In the genomic region with DNA sequence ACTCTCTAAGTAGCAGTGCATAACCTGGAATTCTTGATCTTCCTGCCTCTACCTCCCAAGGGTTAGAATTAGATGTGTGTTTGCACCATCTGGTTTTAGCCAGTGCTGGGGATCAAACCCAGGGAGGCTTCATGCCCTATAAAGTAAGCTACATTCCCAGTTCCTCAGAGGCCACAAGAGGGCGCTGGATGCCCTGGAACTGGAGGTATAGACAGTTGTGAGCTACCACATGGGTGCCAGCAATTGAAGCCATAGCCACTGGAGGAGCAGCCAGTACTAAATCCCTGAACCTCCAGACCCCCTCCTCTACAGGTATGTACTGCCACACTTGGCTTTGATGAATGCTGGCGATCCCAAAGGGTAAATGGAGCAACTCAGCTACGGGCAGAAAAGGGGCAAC, we compare ENCODE assay signal across 9 mouse cellular contexts. TPM values are rescaled to one million over a fixed set of nuclear protein-coding genes. Genes with fewer than 3 reads are reported as not detected.
A peak's percentile ranks its signal among the peaks of the same experiment; 100 is the strongest.
DNase-seq lines count a peak whose midpoint lies in the region; ATAC-seq and TF ChIP-seq lines count a peak whose summit lies in the region.
"Had no signal": no experiment of that assay in that cellular context is flagged by ENCODE, and none has a peak within 500 bp of the region (broad histone marks: within the 10 kb centered on the region; RNA-seq: fewer than 3 reads in every experiment).

No protein-coding gene starts in this region.

- no peak for TF ChIP-seq POLR2A in ES-Bruce4 (IDR thresholded peaks at IDR 0.05; ENCODE audit: insufficient read depth, low read length)

- H3K36me3 ChIP-seq in ES-Bruce4 (ENCODE audit: control insufficient read depth, insufficient read depth, low read length, poor library complexity, severe bottlenecking), result no peaks in the 10 kb centered on the region

- no peak overlapping the region for H3K27ac ChIP-seq in ES-Bruce4 (ENCODE audit: insufficient read depth, low read length)
- H3K27ac ChIP-seq in gastrocnemius, adult 2 months, result no peak overlapping the region
- H3K27ac ChIP-seq: heart, embryonic 13.5 days had no signal

- no peak overlapping the region for H3K9ac ChIP-seq in ES-Bruce4 (ENCODE audit: low read depth, poor library complexity, severe bottlenecking)
- H3K9ac ChIP-seq: heart, embryonic 13.5 days had no signal

- H3K9me3 ChIP-seq in ES-Bruce4 (replicated peaks; ENCODE audit: control insufficient read depth, insufficient read depth, low read length, poor library complexity, severe bottlenecking), result no peaks in the 10 kb centered on the region
- H3K9me3 ChIP-seq: heart, embryonic 13.5 days had no signal

- TF ChIP-seq CTCF in ES-Bruce4 (IDR thresholded peaks at IDR 0.05; ENCODE audit: low read depth, low read length), result peak; percentile 91
- TF ChIP-seq CTCF in gastrocnemius, adult 2 months (IDR thresholded peaks at IDR 0.05), result peak; percentile 78

- DNase-seq in kidney, adult 9 months, result peak; percentile 69
- DNase-seq in kidney, postnatal 14 days, result no peak
- DNase-seq in adrenal gland, postnatal 10 days, result peak; percentile 64
- peak; percentile 79 for DNase-seq in gastrocnemius, adult 2 months
- no peak for DNase-seq in left cerebral cortex, postnatal 36 days (ENCODE audit: low spot score in 2 of 2)

- intact Hi-C loops in gastrocnemius, adult 2 months (cut with DNase I), result loop anchor here (2.0 to 10.0 kb wide), 6 partner anchors 97 to 402 kb away; a partner anchor contains a TSS
- intact Hi-C loops in left cerebral cortex, postnatal 36 days (cut with DNase I), result loop anchor here (2.0 to 10.0 kb wide), 4 partner anchors 35 to 402 kb away; a partner anchor contains a TSS

- no peak overlapping the region for H3K4me3 ChIP-seq in ES-Bruce4 (ENCODE audit: low read depth, low read length)
- H3K4me3 ChIP-seq in gastrocnemius, adult 2 months, result no peak overlapping the region
- H3K4me3 ChIP-seq: heart, embryonic 13.5 days had no signal

- no peaks in the 10 kb centered on the region for H3K27me3 ChIP-seq in ES-Bruce4 (ENCODE audit: control insufficient read depth, insufficient read depth, low read length, poor library complexity, severe bottlenecking)
- H3K27me3 ChIP-seq: heart, embryonic 13.5 days had no signal

- peak; percentile 50 for ATAC-seq in megakaryocyte-erythroid progenitor cell, adult 5-6 weeks (replicated peaks; ENCODE audit: low FRiP score, low TSS enrichment, poor library complexity, severe bottlenecking)
- ATAC-seq in activated CD4-positive, CD25-positive, alpha-beta regulatory T cell, adult 4 months, result no peak

- peaks cover 13% of the 10 kb centered on the region for H3K4me1 ChIP-seq in ES-Bruce4 (ENCODE audit: control insufficient read depth, insufficient read depth, low read length)

- TF ChIP-seq EP300 in ES-Bruce4 (IDR thresholded peaks at IDR 0.05; ENCODE audit: insufficient read depth, low read depth, low read length), result no peak

RNA-seq across cellular contexts. Expression of a gene that starts 37.5 kb away (rescaled TPM):
- 9.6 and 10.1 TPM in 2 replicates for polyA plus RNA-seq in ES-Bruce4 (2011; ENCODE audit: insufficient read depth, insufficient read length, low read depth, missing spikeins)
- total RNA-seq in adrenal gland, postnatal 10 days (2021), result 10 to 100 TPM; 10.7 to 11.4 TPM
- 1 to 10 TPM; 7.8 to 7.9 TPM for total RNA-seq in gastrocnemius, adult 2 months (2021)
- 11.1 and 12.1 TPM in 2 replicates for total RNA-seq in megakaryocyte-erythroid progenitor cell, adult 5-6 weeks (2014; fragmentation: Nextera tagmentation)
- total RNA-seq in megakaryocyte-erythroid progenitor cell, adult 5-6 weeks (2017), result 7.1 and 8.9 TPM in 2 replicates
- polyA plus RNA-seq in activated CD4-positive, CD25-positive, alpha-beta regulatory T cell, adult 4 months (2017; shearing (Covaris generic)), result 10 to 100 TPM; 13.5 to 17.6 TPM
- total RNA-seq in left cerebral cortex, postnatal 36 days (2021), result 10 to 100 TPM; 34.0 to 39.7 TPM

RNA-seq across cellular contexts. Expression of a gene that starts 56.5 kb away (rescaled TPM):
- polyA plus RNA-seq in ES-Bruce4 (2011; ENCODE audit: insufficient read depth, insufficient read length, low read depth, missing spikeins), result 38.8 and 39.5 TPM in 2 replicates
- total RNA-seq in adrenal gland, postnatal 10 days (2021), result 100 to 1,000 TPM in 1 of 2 experiments, 10 to 100 TPM in 1; 89.4 to 100 TPM
- total RNA-seq in gastrocnemius, adult 2 months (2021), result 100 to 1,000 TPM; 439 to 509 TPM
- 63.9 and 74.0 TPM in 2 replicates for total RNA-seq in megakaryocyte-erythroid progenitor cell, adult 5-6 weeks (2014; fragmentation: Nextera tagmentation)
- total RNA-seq in megakaryocyte-erythroid progenitor cell, adult 5-6 weeks (2017), result 62.2 and 85.3 TPM in 2 replicates
- 100 to 1,000 TPM; 152 to 155 TPM for polyA plus RNA-seq in activated CD4-positive, CD25-positive, alpha-beta regulatory T cell, adult 4 months (2017; shearing (Covaris generic))
- 10 to 100 TPM; 63.1 to 65.0 TPM for total RNA-seq in left cerebral cortex, postnatal 36 days (2021)

RNA-seq across cellular contexts. Expression of a gene that starts 56.5 kb away (rescaled TPM):
- polyA plus RNA-seq in ES-Bruce4 (2011; ENCODE audit: insufficient read depth, insufficient read length, low read depth, missing spikeins), result 50.2 and 50.5 TPM in 2 replicates
- total RNA-seq in adrenal gland, postnatal 10 days (2021), result 10 to 100 TPM; 29.2 to 31.6 TPM
- 10 to 100 TPM; 41.1 to 56.0 TPM for total RNA-seq in gastrocnemius, adult 2 months (2021)
- total RNA-seq in megakaryocyte-erythroid progenitor cell, adult 5-6 weeks (2014; fragmentation: Nextera tagmentation), result 23.5 and 30.5 TPM in 2 replicates
- 6.2 and 6.5 TPM in 2 replicates for total RNA-seq in megakaryocyte-erythroid progenitor cell, adult 5-6 weeks (2017)
- polyA plus RNA-seq in activated CD4-positive, CD25-positive, alpha-beta regulatory T cell, adult 4 months (2017; shearing (Covaris generic)), result 10 to 100 TPM; 20.9 to 28.3 TPM
- 10 to 100 TPM; 16.7 to 19.4 TPM for total RNA-seq in left cerebral cortex, postnatal 36 days (2021)

Comparison
In these comparisons a context has a peak if more than half of its experiments do, and no peak if none do; other contexts are left out.
1. DNase-seq: peak in kidney, adult 9 months (single experiment), adrenal gland, postnatal 10 days (single experiment) and gastrocnemius, adult 2 months (single experiment); none in kidney, postnatal 14 days (single experiment) and left cerebral cortex, postnatal 36 days (0 of 2).
2. RNA of a gene that starts 56.5 kb away (total RNA-seq): 439 to 509 TPM in gastrocnemius, adult 2 months; 89.4 to 100 TPM in adrenal gland, postnatal 10 days, 62.2 to 85.3 TPM in megakaryocyte-erythroid progenitor cell, adult 5-6 weeks and 63.1 to 65.0 TPM in left cerebral cortex, postnatal 36 days; every median in the first group is over 4 times any median in the second.